Mouse (Mus musculus) stomach, embryonic 16.5 days (tissue): ENCODE measurements around the gene Rsad2. TPM values are rescaled to one million over a fixed set of nuclear protein-coding genes. Genes with fewer than 3 reads are reported as not detected.
"Not testable (repeated sequence)": the region's sequence is repeated elsewhere in the genome, so short reads cannot be mapped to it uniquely, and the experiment has no call there.

Source experiments
- ATAC-seq: fragments of 200-750 bp; cut with Nextera tagmentation; 2 replicates; pipeline ENCODE4 v1.8.0; 2017; ENCODE audit warnings: moderate number of reproducible peaks, moderate TSS enrichment; ENCODE audit not compliant: insufficient read depth, low FRiP score
- H3K27ac ChIP-seq: fragments of 300-500 bp; sonication (generic); 2 replicates; pipeline ENCODE4 v1.5.1; 2014; ENCODE audit warnings: low read length
- H3K27me3 ChIP-seq: fragments of 300-500 bp; sonication (generic); 2 replicates; pipeline ENCODE4 v1.6.1; 2014; ENCODE audit warnings: low read length, control low read depth, mixed read lengths; ENCODE audit not compliant: control insufficient read depth, insufficient read depth
- H3K36me3 ChIP-seq: fragments of 300-500 bp; sonication (generic); 2 replicates; pipeline ENCODE4 v1.6.1; 2014; ENCODE audit warnings: low read length; ENCODE audit not compliant: control insufficient read depth, insufficient read depth
- H3K4me1 ChIP-seq: fragments of 300-500 bp; sonication (generic); 2 replicates; pipeline ENCODE4 v1.6.1; 2014; ENCODE audit warnings: low read length, control low read depth, mixed read lengths; ENCODE audit not compliant: control insufficient read depth, insufficient read depth
- H3K4me2 ChIP-seq: fragments of 300-500 bp; sonication (generic); 2 replicates; pipeline ENCODE4 v1.6.1; 2014; ENCODE audit warnings: low read depth, low read length, mixed read lengths
- H3K4me3 ChIP-seq: fragments of 300-500 bp; sonication (generic); replicated peaks from 2 replicates; pipeline ENCODE4 v1.5.1; 2014; ENCODE audit warnings: mild to moderate bottlenecking, low read length
- H3K9ac ChIP-seq: fragments of 300-500 bp; sonication (generic); 2 replicates; pipeline ENCODE4 v1.6.1; 2014; ENCODE audit warnings: low read length
- H3K9me3 ChIP-seq: fragments of 300-500 bp; sonication (generic); replicated peaks from 2 replicates; pipeline ENCODE4 v1.6.1; 2016; ENCODE audit warnings: low read length, control low read depth; ENCODE audit not compliant: control insufficient read depth
- WGBS: fragments of 180-500 bp; shearing (Covaris S2); extraction: QIAGEN DNeasy Blood & Tissue Kit; methylation state at CpG from one replicate; pipeline ENCODE4 v1.1.7; 2014; 5-methylcytosine and 5-hydroxymethylcytosine counted together
- polyA plus RNA-seq: library from polyadenylated mRNA; unstranded; fragments of >200 nt; fragmentation: Nextera tagmentation; extraction: Ambion mirVana; gene quantifications from 2 replicates; pipeline ENCODE4 v1.2.1, GENCODE M21; 2015

Gene Rsad2
- polyA plus RNA-seq, 1 experiment from 2014 or later: 1.2 TPM

- 13% methylated on average over 1 of the region's 1 CpGs for WGBS
- Histone ChIP-seq H3K36me3 (no peaks in the 10 kb centered on the region), H3K9ac (no peak overlapping the region), H3K27ac (no peak overlapping the region), H3K27me3 (no peaks in the 10 kb centered on the region), H3K9me3 (no peaks in the 10 kb centered on the region), H3K4me3 (no peak overlapping the region), H3K4me2 (no peak overlapping the region), H3K4me1 (peaks cover 7% of the 10 kb centered on the region)
- ATAC-seq: no peak
Observed at GRCm38 (mm10) chr12:26451150-26451549, 5.1 kb downstream of the Rsad2 start.

- H3K9me3 ChIP-seq: no peaks in the 10 kb centered on the region
- H3K4me2 ChIP-seq: no peak overlapping the region
- H3K4me1 ChIP-seq: peaks cover 2% of the 10 kb centered on the region; the same call in 1 of the 2 replicates
- 91% methylated on average over 2 of the region's 2 CpGs for WGBS
- ATAC-seq: no peak
- H3K27me3 ChIP-seq: no peaks in the 10 kb centered on the region
- H3K27ac ChIP-seq: no peak overlapping the region
- no peaks in the 10 kb centered on the region for H3K36me3 ChIP-seq
- no peak overlapping the region for H3K9ac ChIP-seq
- H3K4me3 ChIP-seq: no peak overlapping the region
Observed at GRCm38 (mm10) chr12:26449483-26449882, 6.8 kb downstream of the Rsad2 start.

- no peak overlapping the region for H3K9ac ChIP-seq
- whole genome bisulfite sequencing: 75% methylated on average over 4 of the region's 4 CpGs
- no peaks in the 10 kb centered on the region for H3K36me3 ChIP-seq
- H3K4me3 ChIP-seq: no peak overlapping the region
- H3K4me2 ChIP-seq: no peak overlapping the region
- no peak overlapping the region for H3K27ac ChIP-seq
- no peaks in the 10 kb centered on the region for H3K9me3 ChIP-seq
- peaks cover 2% of the 10 kb centered on the region; the same call in 1 of the 2 replicates for H3K4me1 ChIP-seq
- ATAC-seq: no peak
- H3K27me3 ChIP-seq: no peaks in the 10 kb centered on the region
Observed at GRCm38 (mm10) chr12:26446377-26447045, 9.7 kb downstream of the Rsad2 start.

GRCm38 (mm10) chr12:26444511-26444910, 11.7 kb downstream of the Rsad2 start:
- WGBS: 72% methylated on average over 2 of the region's 2 CpGs
- no peak for ATAC-seq

GRCm38 (mm10) chr12:26444054-26444453, 12.2 kb downstream of the Rsad2 start:
- no peaks in the 10 kb centered on the region for H3K27me3 ChIP-seq
- no peaks in the 10 kb centered on the region for H3K4me1 ChIP-seq
- no peak overlapping the region for H3K9ac ChIP-seq
- H3K4me3 ChIP-seq: no peak overlapping the region
- no peaks in the 10 kb centered on the region for H3K9me3 ChIP-seq
- no peaks in the 10 kb centered on the region for H3K36me3 ChIP-seq
- 0% methylated on average over 2 of the region's 2 CpGs for WGBS
- H3K27ac ChIP-seq: no peak overlapping the region
- no peak overlapping the region for H3K4me2 ChIP-seq
- no peak for ATAC-seq

More at GRCm38 (mm10) chr12:26444511-26444910, 11.7 kb downstream of the Rsad2 start:
- H3K27me3 ChIP-seq: no peaks in the 10 kb centered on the region
- no peak overlapping the region for H3K4me2 ChIP-seq
- H3K9ac ChIP-seq: no peak overlapping the region
- no peak overlapping the region for H3K27ac ChIP-seq
- H3K4me1 ChIP-seq: no peaks in the 10 kb centered on the region
- H3K9me3 ChIP-seq: no peaks in the 10 kb centered on the region
- no peaks in the 10 kb centered on the region for H3K36me3 ChIP-seq
- no peak overlapping the region for H3K4me3 ChIP-seq

GRCm38 (mm10) chr12:26439366-26439765, 16.9 kb downstream of the Rsad2 start:
- Histone ChIP-seq H3K4me1 (no peaks in the 10 kb centered on the region), H3K27me3 (no peaks in the 10 kb centered on the region), H3K4me2 (no peak overlapping the region), H3K9ac (no peak overlapping the region), H3K36me3 (no peaks in the 10 kb centered on the region), H3K4me3 (no peak overlapping the region), H3K9me3 (no peaks in the 10 kb centered on the region), H3K27ac (no peak overlapping the region)
- 43% methylated on average over 3 of the region's 3 CpGs for WGBS
- no peak for ATAC-seq

GRCm38 (mm10) chr12:26437950-26438349, 18.3 kb downstream of the Rsad2 start:
- Histone ChIP-seq H3K4me1 (no peaks in the 10 kb centered on the region), H3K4me3 (no peak overlapping the region), H3K27ac (no peak overlapping the region), H3K27me3 (no peaks in the 10 kb centered on the region), H3K36me3 (no peaks in the 10 kb centered on the region), H3K9ac (no peak overlapping the region), H3K4me2 (no peak overlapping the region), H3K9me3 (no peaks in the 10 kb centered on the region)
- no peak for ATAC-seq
- whole genome bisulfite sequencing: 48% methylated on average over 3 of the region's 3 CpGs

- no peaks in the 10 kb centered on the region for H3K36me3 ChIP-seq
- H3K4me3 ChIP-seq: no peak overlapping the region
- no peak overlapping the region for H3K9ac ChIP-seq
- H3K4me2 ChIP-seq: no peak overlapping the region
- H3K27ac ChIP-seq: no peak overlapping the region
- 69% methylated on average over 4 of the region's 4 CpGs for WGBS
- no peaks in the 10 kb centered on the region for H3K27me3 ChIP-seq
- no peaks in the 10 kb centered on the region for H3K9me3 ChIP-seq
- H3K4me1 ChIP-seq: no peaks in the 10 kb centered on the region
- no peak for ATAC-seq
Observed at GRCm38 (mm10) chr12:26436334-26436733, 19.9 kb downstream of the Rsad2 start.

- H3K4me1 ChIP-seq, H3K4me2 ChIP-seq, H3K27me3 ChIP-seq, ATAC-seq, H3K9ac ChIP-seq, H3K9me3 ChIP-seq, H3K36me3 ChIP-seq, H3K4me3 ChIP-seq, H3K27ac ChIP-seq: not testable (repeated sequence)
- 88% methylated on average over 2 of the region's 2 CpGs for WGBS
Observed at GRCm38 (mm10) chr12:26428771-26429170, 27.5 kb downstream of the Rsad2 start.
